Mouse (Mus musculus) kidney, embryonic 14.5 days (tissue): ENCODE results near the gene Gm21969. TPM values are rescaled to one million over a fixed set of nuclear protein-coding genes. Genes with fewer than 3 reads are reported as not detected.

Experiments used
- ATAC-seq: fragments of 200-750 bp; cut with Nextera tagmentation; 2 replicates; pipeline ENCODE4 v1.8.0; 2017; ENCODE audit warnings: moderate number of reproducible peaks, mild to moderate bottlenecking, moderate TSS enrichment, moderate library complexity; ENCODE audit not compliant: low FRiP score, low TSS enrichment
- H3K27ac ChIP-seq: fragments of 300-500 bp; sonication (generic); 2 replicates; pipeline ENCODE4 v1.5.1; 2014; ENCODE audit warnings: low read depth, mild to moderate bottlenecking, low read length, moderate library complexity, mixed read lengths
- H3K27me3 ChIP-seq: fragments of 300-500 bp; sonication (generic); 2 replicates; pipeline ENCODE4 v1.6.1; 2014; ENCODE audit warnings: mild to moderate bottlenecking, low read length; ENCODE audit not compliant: control insufficient read depth, insufficient read depth
- H3K36me3 ChIP-seq: fragments of 300-500 bp; sonication (generic); 2 replicates; pipeline ENCODE4 v1.6.1; 2014; ENCODE audit warnings: low read length, mixed read lengths; ENCODE audit not compliant: control insufficient read depth, insufficient read depth
- H3K4me1 ChIP-seq: fragments of 300-500 bp; sonication (generic); 2 replicates; pipeline ENCODE4 v1.6.1; 2014; ENCODE audit warnings: low read length, mixed read lengths; ENCODE audit not compliant: control insufficient read depth, insufficient read depth
- H3K4me2 ChIP-seq: fragments of 300-500 bp; sonication (generic); replicated peaks from 2 replicates; pipeline ENCODE4 v1.6.1; 2014; ENCODE audit warnings: low read depth, mild to moderate bottlenecking, low read length
- H3K4me3 ChIP-seq: fragments of 300-500 bp; sonication (generic); 2 replicates; pipeline ENCODE4 v1.5.1; 2014; ENCODE audit warnings: mild to moderate bottlenecking, low read length
- H3K9ac ChIP-seq: fragments of 300-500 bp; sonication (generic); 2 replicates; pipeline ENCODE4 v1.6.1; 2014; ENCODE audit warnings: low read depth, mild to moderate bottlenecking, low read length, moderate library complexity
- H3K9me3 ChIP-seq: fragments of 300-500 bp; sonication (generic); 2 replicates; pipeline ENCODE4 v1.6.1; 2016; ENCODE audit warnings: low read length; ENCODE audit not compliant: control insufficient read depth
- WGBS: fragments of 180-500 bp; shearing (Covaris S2); extraction: QIAGEN DNeasy Blood & Tissue Kit; methylation state at CpG from one replicate; pipeline ENCODE4 v1.1.7; 2014; 5-methylcytosine and 5-hydroxymethylcytosine counted together
- polyA plus RNA-seq: library from polyadenylated mRNA; unstranded; fragments of >200 nt; fragmentation: Nextera tagmentation; extraction: Ambion mirVana; gene quantifications from 2 replicates; pipeline ENCODE4 v1.2.1, GENCODE M21; 2014

Gene Gm21969
- polyA plus RNA-seq, 1 experiment from 2014 or later: not detected

DNA sequence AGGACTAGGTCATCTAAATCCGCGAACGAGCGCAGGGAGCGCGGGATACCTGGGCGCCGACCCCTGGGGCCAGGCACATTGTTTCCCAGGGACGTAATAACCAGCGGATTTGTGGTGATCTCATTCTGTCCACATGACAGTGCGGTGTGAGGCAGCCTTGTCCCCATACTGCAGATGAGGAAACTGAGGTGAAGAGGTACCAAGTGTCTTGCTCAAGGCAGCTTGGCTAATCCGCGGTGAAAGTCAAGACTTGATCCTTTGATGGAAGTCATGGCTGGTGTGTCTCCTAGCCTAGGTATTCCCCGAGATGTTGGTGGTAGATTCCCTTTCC is 27.3 kb upstream of the Gm21969 start:
- H3K4me2 ChIP-seq: peak overlapping the region; percentile 87
- H3K27ac ChIP-seq: no peak overlapping the region
- WGBS: 5% methylated on average over 14 of the region's 14 CpGs
- H3K4me1 ChIP-seq: peaks cover 55% of the 10 kb centered on the region
- no peaks in the 10 kb centered on the region; the same call in 1 of the 2 replicates for H3K27me3 ChIP-seq
- H3K9me3 ChIP-seq: no peaks in the 10 kb centered on the region
- H3K9ac ChIP-seq: peak overlapping the region; percentile 83
- H3K4me3 ChIP-seq: peak overlapping the region; percentile 75
- H3K36me3 ChIP-seq: no peaks in the 10 kb centered on the region
- no peak for ATAC-seq

DNA sequence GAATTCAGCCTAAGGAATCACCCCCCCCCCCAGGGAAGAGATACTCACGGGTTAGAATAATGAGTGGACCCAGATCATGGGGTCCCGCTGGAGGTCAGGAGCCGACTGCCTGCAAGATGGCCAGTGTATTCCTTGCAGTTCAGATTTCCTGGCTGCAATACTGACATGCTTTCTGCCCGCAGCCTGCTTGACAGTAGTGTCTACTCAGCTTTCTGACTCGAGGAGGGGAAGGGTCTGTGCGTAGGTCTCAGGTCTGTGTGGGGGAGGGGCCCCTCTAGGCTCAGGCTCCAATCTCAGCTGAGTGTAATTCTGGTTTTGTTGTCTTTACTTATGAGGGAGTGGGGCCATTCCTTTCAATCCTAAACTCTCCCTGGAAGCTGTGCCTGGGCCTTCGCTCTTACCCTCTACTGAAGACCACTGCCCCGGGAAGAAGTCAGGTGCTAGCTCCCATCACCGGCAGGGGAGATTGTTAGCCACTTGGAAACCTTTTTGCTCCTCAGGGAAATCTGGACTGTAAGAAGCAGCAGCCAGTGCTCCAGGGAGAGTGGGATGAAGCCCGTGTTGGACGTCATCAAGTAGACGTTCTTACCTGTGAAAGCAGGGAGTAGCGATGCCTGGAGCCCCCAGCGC is 26.6 kb upstream of the Gm21969 start:
- Histone ChIP-seq H3K4me1 (peaks cover 62% of the 10 kb centered on the region), H3K4me3 (peak overlapping the region; percentile 75), H3K9me3 (no peaks in the 10 kb centered on the region), H3K36me3 (no peaks in the 10 kb centered on the region), H3K27ac (no peak overlapping the region), H3K4me2 (peak overlapping the region; percentile 87), H3K27me3 (no peaks in the 10 kb centered on the region; the same call in 1 of the 2 replicates), H3K9ac (peak overlapping the region; percentile 1; the same call in 1 of the 2 replicates)
- 30% methylated on average over 14 of the region's 14 CpGs for WGBS
- ATAC-seq: no peak

DNA sequence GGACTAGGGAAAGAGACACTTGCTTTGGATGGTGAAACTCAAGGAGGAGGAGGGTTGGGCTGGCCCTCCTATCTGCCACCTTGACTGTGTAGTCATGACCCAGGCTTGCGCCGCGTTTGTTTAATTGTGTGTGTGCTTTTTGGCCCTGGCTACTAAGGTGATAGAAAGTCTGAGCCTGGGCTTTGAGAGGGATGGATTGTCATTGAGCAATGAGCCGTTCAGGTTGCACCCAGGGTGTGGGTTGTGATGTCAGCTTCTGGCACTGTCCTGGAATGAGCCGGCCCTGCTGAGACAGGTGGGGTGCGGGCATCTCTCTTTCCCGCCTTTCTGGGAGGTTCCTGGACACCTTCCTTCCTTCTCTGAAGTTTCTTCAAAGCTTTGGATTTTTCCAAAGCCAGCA is 26.0 kb upstream of the Gm21969 start:
- Histone ChIP-seq H3K4me3 (peak overlapping the region; percentile 75), H3K4me2 (peak overlapping the region; percentile 87), H3K9me3 (no peaks in the 10 kb centered on the region), H3K27ac (no peak overlapping the region), H3K9ac (0 out of 2 replicates have a peak overlapping the region, but pooled peaks have one; percentile 1), H3K36me3 (no peaks in the 10 kb centered on the region), H3K4me1 (peaks cover 69% of the 10 kb centered on the region), H3K27me3 (no peaks in the 10 kb centered on the region; the same call in 1 of the 2 replicates)
- ATAC-seq: no peak
- WGBS: 65% methylated on average over 7 of the region's 7 CpGs

GRCm38 (mm10) chr4:139578389-139578788 is 24.6 kb upstream of the Gm21969 start:
- H3K27ac ChIP-seq: peak overlapping the region; percentile 53; the same call in 1 of the 2 replicates
- 81% methylated on average over 8 of the region's 8 CpGs for WGBS
- peaks cover 72% of the 10 kb centered on the region for H3K4me1 ChIP-seq
- no peak overlapping the region for H3K4me3 ChIP-seq
- H3K9me3 ChIP-seq: no peaks in the 10 kb centered on the region
- H3K27me3 ChIP-seq: no peaks in the 10 kb centered on the region; the same call in 1 of the 2 replicates
- peak overlapping the region; percentile 1; the same call in 1 of the 2 replicates for H3K9ac ChIP-seq
- ATAC-seq: no peak
- peak overlapping the region; percentile 15 for H3K4me2 ChIP-seq
- no peaks in the 10 kb centered on the region for H3K36me3 ChIP-seq

DNA sequence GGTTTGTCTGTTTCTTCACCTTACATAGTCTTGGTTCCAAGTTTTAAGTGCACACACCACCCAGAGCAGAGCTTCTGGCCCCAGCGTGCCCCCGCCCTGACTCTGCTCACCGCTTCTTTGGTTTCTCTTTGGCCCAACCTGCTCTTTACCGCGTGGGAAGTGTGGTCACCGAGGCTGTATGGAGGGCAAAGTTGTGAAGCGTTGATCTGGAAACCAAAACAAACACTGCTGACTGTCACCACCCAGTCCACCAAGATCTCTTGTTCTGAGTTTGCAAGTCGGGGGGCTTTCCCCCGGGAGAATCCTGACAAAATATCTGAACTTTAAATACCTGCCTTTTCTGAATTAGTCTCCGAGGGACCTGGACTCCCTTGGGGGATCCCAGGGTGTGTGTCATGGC is 24.0 kb upstream of the Gm21969 start:
- H3K36me3 ChIP-seq: no peaks in the 10 kb centered on the region
- H3K27me3 ChIP-seq: no peaks in the 10 kb centered on the region; the same call in 1 of the 2 replicates
- no peak overlapping the region for H3K4me3 ChIP-seq
- peak overlapping the region; percentile 96; the same call in 1 of the 2 replicates for H3K27ac ChIP-seq
- H3K9me3 ChIP-seq: no peaks in the 10 kb centered on the region
- H3K4me2 ChIP-seq: peak overlapping the region; percentile 15
- WGBS: 26% methylated on average over 10 of the region's 10 CpGs
- H3K9ac ChIP-seq: peak overlapping the region; percentile 1; the same call in 1 of the 2 replicates
- ATAC-seq: no peak
- peaks cover 67% of the 10 kb centered on the region for H3K4me1 ChIP-seq

- Histone ChIP-seq H3K9me3 (no peaks in the 10 kb centered on the region), H3K27ac (peak overlapping the region; percentile 96; the same call in 1 of the 2 replicates), H3K27me3 (no peaks in the 10 kb centered on the region; the same call in 1 of the 2 replicates), H3K9ac (no peak overlapping the region), H3K4me1 (peaks cover 69% of the 10 kb centered on the region), H3K36me3 (no peaks in the 10 kb centered on the region), H3K4me3 (no peak overlapping the region), H3K4me2 (peak overlapping the region; percentile 2; the same call in 1 of the 2 replicates)
- WGBS: 25% methylated on average over 6 of the region's 6 CpGs
- ATAC-seq: no peak
Observed at GRCm38 (mm10) chr4:139579466-139579865, 23.5 kb upstream of the Gm21969 start.

DNA sequence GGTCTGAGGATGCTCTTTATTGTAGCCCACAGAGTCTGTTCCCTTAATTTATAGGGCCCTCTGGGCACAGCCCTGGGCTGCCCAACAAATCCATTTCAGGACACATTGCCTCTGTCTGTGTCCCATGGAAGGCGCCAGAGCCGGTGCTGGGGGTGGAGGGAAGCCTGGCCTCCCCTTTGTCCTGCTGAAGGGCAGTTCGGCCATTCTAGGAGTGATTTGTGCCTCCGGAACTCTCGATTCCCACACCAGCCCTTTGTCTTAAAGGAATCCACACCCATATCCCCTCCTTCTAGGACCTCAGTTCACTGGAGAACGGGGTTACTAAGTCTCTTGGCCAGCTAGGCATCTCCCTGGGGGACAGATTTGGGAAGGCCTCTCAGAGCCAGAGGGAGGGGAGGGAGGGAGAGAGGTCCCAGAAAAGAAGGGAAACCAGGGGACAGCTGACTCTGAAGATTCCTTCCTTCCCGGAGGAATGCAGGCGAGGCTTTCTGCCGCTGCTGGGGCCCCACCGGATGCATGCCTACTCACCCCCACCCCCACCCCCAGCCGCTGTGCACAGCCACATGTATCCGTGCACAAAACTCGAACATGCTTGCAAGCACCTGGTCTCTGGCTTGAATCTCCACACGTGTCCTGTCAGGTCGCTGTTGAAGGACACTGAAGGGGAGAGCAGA is 22.2 kb upstream of the Gm21969 start:
- Histone ChIP-seq H3K27ac (peak overlapping the region; percentile 96), H3K36me3 (no peaks in the 10 kb centered on the region), H3K4me3 (peak overlapping the region; percentile 12), H3K27me3 (no peaks in the 10 kb centered on the region), H3K4me1 (peaks cover 76% of the 10 kb centered on the region), H3K4me2 (peak overlapping the region; percentile 31), H3K9me3 (no peaks in the 10 kb centered on the region), H3K9ac (peak overlapping the region; percentile 43)
- ATAC-seq: peak; percentile 60
- WGBS: 1% methylated on average over 15 of the region's 15 CpGs

- H3K4me1 ChIP-seq: peaks cover 77% of the 10 kb centered on the region
- H3K27ac ChIP-seq: peak overlapping the region; percentile 96
- H3K9me3 ChIP-seq: no peaks in the 10 kb centered on the region
- 6% methylated on average over 6 of the region's 6 CpGs for WGBS
- no peaks in the 10 kb centered on the region for H3K27me3 ChIP-seq
- peak overlapping the region; percentile 43; the same call in 1 of the 2 replicates for H3K9ac ChIP-seq
- ATAC-seq: 0 out of 2 replicates have a peak, but pooled peaks have one; percentile 3
- H3K4me3 ChIP-seq: peak overlapping the region; percentile 12
- no peaks in the 10 kb centered on the region for H3K36me3 ChIP-seq
- peak overlapping the region; percentile 31 for H3K4me2 ChIP-seq
Observed at GRCm38 (mm10) chr4:139581427-139582051, 21.4 kb upstream of the Gm21969 start.
